Mouse (Mus musculus) limb, embryonic 10.5 days (tissue): ENCODE data around the gene Folr2. TPM values are rescaled to one million over a fixed set of nuclear protein-coding genes. Genes with fewer than 3 reads are reported as not detected.

Source experiments
- microRNA-seq: library from miRNA; unstranded; fragments of <30 nt; microRNA quantifications from one replicate; pipeline ENCODE4, GENCODE M21; 2017
- polyA plus RNA-seq: library from polyadenylated mRNA; unstranded; fragments of >200 nt; fragmentation: Nextera tagmentation; extraction: Ambion mirVana; gene quantifications from 2 replicates; pipeline ENCODE4 v1.2.1, GENCODE M21; 2016

The Folr2 gene
- polyA plus RNA-seq, 1 experiment from 2014 or later = 0.21 TPM

Small RNA genes lying within 50 kb of the gene (microRNA-seq; reads per million reads assigned to microRNA genes)
- not detected for gene Gm22655

Other genes with a start within 250 kb of the Folr2 start
- gene Clpb, start 193.6 kb downstream of the Folr2 start, polyA plus RNA-seq = 55.3 and 62.7 TPM in 2 replicates
- 0.11 TPM in 1 of 2 replicates, not detected in the other for gene Phox2a, start 38.9 kb downstream of the Folr2 start, polyA plus RNA-seq
- gene Inppl1, start 19.0 kb downstream of the Folr2 start, polyA plus RNA-seq = 41.6 and 57.8 TPM in 2 replicates
- 115 and 120 TPM in 2 replicates for gene Anapc15, start 6.5 kb upstream of the Folr2 start, polyA plus RNA-seq
- not detected in 2 replicates for gene Folr1, start 13.6 kb upstream of the Folr2 start, polyA plus RNA-seq
- gene Lamtor1, start 48.7 kb upstream of the Folr2 start, polyA plus RNA-seq = 180 and 181 TPM in 2 replicates
- 0.73 and 0.94 TPM in 2 replicates for gene Tomt, start 49.2 kb upstream of the Folr2 start, polyA plus RNA-seq
- 9.4 and 11.2 TPM in 2 replicates for gene Lrrc51, start 76.7 kb upstream of the Folr2 start, polyA plus RNA-seq
- 108 and 130 TPM in 2 replicates for gene Numa1, start 76.9 kb upstream of the Folr2 start, polyA plus RNA-seq
- gene Il18bp, start 161.5 kb upstream of the Folr2 start, polyA plus RNA-seq = 2.3 and 3.4 TPM in 2 replicates
- 29.3 and 31.0 TPM in 2 replicates for gene Rnf121, start 208.3 kb upstream of the Folr2 start, polyA plus RNA-seq
- 39.7 and 51.5 TPM in 2 replicates for gene Xndc1, start 208.3 kb upstream of the Folr2 start, polyA plus RNA-seq
- 1.4 and 1.8 TPM in 2 replicates for gene Xntrpc, start 208.5 kb upstream of the Folr2 start, polyA plus RNA-seq
- not detected in 2 replicates for gene Trpc2, start 225.9 kb upstream of the Folr2 start, polyA plus RNA-seq
- gene Art1, start 244.5 kb upstream of the Folr2 start, polyA plus RNA-seq = 0.50 and 0.85 TPM in 2 replicates